Mouse (Mus musculus): ENCODE data around the gene Phactr4.
"Not testable (repeated sequence)": the region's sequence is repeated elsewhere in the genome, so short reads cannot be mapped to it uniquely, and the experiment has no call there.

DNA sequence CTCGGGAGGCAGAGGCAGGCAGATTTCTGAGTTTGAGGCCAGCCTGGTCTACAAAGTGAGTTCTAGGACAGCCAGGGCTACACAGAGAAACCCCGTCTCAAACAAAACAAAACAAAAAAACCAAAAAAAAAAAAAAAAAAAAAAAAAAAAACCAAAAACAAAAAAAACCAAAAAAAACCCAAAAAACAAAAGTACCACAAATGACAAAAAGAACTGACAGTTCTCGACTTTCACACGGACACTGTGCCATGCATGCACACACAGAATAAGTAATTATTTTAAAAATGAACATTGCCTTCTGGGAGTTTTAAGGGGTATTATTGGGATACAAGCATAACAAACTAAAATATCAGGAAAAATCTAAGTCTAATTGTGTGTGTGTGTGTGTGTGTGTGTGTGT is 9.0 kb downstream of the Phactr4 start:
- TF ChIP-seq POLR2A (IDR thresholded peaks at IDR 0.05; ENCODE audit: borderline replicate concordance, low read depth, low read length); CTCF (IDR thresholded peaks at IDR 0.05; ENCODE audit: low read depth, low read length): not testable (repeated sequence)

Data from bone marrow macrophage, adult 2 months (primary cell).